Comparison of ENCODE assay signal across 25 mouse cellular contexts in the genomic region with DNA sequence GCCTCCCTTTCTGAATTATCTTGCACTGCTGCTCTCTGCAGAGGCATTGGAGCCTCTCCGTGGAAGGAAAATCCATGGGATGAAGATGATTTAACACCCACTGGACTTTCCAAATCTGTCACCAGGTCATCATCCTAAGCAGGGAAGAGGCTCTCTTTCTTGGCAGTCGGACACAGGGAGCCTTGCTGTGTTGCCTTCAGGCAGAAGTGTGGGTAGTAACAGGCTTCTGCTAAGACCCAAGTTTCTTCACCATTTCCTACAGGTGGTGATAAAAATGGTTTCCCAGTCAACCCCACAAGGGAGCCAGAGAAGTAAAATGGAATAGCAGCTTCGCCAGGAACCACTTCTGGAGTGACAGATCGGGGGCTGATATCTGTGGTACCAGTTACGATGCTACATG. TPM values are rescaled to one million over a fixed set of nuclear protein-coding genes. Genes with fewer than 3 reads are reported as not detected.
"Had no signal": no experiment of that assay in that cellular context is flagged by ENCODE, and none has a peak within 500 bp of the region (broad histone marks: within the 10 kb centered on the region; RNA-seq: fewer than 3 reads in every experiment).

No protein-coding gene starts in this region.

- H3K4me3 ChIP-seq: limb, embryonic 10.5 days; limb, embryonic 12.5 days; limb, embryonic 13.5 days; limb, embryonic 15.5 days; liver, embryonic 12.5 days; liver, embryonic 13.5 days; liver, embryonic 15.5 days; lung, embryonic 15.5 days; megakaryocyte, embryonic 14.5 days; midbrain, embryonic 10.5 days; midbrain, embryonic 12.5 days; midbrain, embryonic 13.5 days; midbrain, embryonic 15.5 days; myocyte; neural tube, embryonic 12.5 days had no signal

- H3K4me1 ChIP-seq: limb, embryonic 12.5 days; limb, embryonic 13.5 days; limb, embryonic 15.5 days; liver, embryonic 12.5 days; liver, embryonic 13.5 days; liver, embryonic 15.5 days; lung, embryonic 15.5 days; midbrain, embryonic 12.5 days; midbrain, embryonic 13.5 days; midbrain, embryonic 15.5 days; neural tube, embryonic 12.5 days had no signal

- DNase-seq: left cerebral cortex, postnatal 4 days; liver; liver, embryonic 13.5 days; liver, postnatal 0 days; lung, adult 18-20 months; lung, embryonic 14.5 days; lung, postnatal 10 days; lung, postnatal 14 days; lung, postnatal 36 days; lung, postnatal 4 days; midbrain, embryonic 14.5 days had no signal

RNA-seq across cellular contexts. Expression of a gene that starts 13.5 kb away (rescaled TPM):
- polyA plus RNA-seq: myocyte had no signal
